Mouse (Mus musculus) spleen, postnatal 4 days (tissue): ENCODE data around the gene Pikfyve.
"Not testable (repeated sequence)": the region's sequence is repeated elsewhere in the genome, so short reads cannot be mapped to it uniquely, and the experiment has no call there.

Experiments
- DNase-seq, 2 experiments: peaks; one replicate each; pipeline ENCODE4 v3.0.0; 2022; ENCODE audit warnings: low spot score in 2 of 2

The Pikfyve gene

DNA sequence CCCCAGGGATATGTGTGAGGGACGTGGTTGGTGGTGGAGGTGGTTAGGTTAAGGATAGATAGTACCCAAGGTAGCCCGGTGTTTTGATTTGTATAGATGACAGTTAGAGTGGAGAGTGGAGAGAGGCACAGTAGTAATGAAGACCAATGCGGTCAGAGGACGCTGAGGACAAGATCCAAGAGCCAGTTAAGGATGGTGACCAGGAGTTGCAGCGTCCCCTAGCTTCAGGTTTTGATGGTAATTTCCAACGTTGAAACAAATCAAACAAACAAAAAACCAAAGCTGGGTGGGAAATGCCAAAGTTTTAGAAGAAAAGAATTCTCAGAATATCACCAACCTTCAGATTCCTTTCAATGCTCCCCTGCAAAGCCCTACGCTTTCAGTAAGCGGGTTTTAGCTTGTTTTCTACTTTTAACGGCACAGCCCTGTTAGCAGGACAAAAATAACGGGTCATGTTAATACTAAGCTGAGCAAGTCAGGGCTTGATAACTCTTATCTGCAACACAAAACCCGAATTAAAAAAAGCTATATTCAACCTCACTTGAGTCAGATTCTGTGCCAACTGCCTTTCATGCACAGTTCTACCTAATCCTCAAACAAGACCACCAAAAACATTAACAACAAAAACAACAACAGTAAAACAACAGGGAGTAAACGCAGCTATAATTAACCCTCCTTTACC is 818 bp upstream of the Pikfyve start:
- no peak for DNase-seq

- DNase-seq, result no peak
Measured at GRCm38 (mm10) chr1:65187074-65187430, 569 bp downstream of the Pikfyve start.

- DNase-seq, result no peak
Measured at GRCm38 (mm10) chr1:65190172-65190571, 3.7 kb downstream of the Pikfyve start.

DNA sequence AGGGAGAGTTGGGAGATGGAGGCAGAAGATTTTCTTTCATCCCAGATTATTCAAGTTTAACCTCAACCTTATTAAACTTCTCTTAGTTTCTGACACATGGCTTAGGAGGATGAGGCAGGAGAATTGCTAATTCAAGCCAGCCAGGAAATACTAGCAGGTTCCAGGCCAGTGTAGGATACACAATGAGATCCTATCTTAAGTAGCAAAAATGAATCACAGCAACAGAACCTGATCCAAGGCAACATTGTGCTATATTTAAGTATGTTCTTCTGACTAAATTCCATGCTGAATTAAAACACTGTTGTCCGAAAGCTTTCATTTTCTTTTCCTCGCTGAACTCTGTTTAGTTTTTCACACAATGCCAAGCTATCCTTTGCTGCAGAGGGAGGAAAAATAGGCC is 6.7 kb downstream of the Pikfyve start:
- DNase-seq, result no peak

DNA sequence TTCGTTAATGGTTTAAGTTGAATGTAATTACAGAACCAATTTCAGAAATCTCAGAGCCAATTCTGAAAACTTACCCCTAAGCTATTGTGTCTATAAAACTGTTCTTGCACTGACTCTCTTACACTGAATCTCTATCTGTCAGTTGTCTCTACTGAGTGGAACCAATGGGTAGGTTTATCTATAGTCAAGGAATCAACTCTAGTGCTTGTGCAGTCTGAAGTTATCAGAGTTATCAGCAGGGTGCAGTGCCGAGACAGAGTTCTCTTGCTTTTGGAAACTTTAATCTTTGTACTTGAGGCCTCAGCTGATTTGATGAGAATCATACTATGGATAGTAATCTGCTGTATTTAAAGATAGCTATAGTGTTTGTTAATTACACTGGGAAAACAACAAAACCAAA is 11.9 kb downstream of the Pikfyve start:
- DNase-seq, result no peak

DNA sequence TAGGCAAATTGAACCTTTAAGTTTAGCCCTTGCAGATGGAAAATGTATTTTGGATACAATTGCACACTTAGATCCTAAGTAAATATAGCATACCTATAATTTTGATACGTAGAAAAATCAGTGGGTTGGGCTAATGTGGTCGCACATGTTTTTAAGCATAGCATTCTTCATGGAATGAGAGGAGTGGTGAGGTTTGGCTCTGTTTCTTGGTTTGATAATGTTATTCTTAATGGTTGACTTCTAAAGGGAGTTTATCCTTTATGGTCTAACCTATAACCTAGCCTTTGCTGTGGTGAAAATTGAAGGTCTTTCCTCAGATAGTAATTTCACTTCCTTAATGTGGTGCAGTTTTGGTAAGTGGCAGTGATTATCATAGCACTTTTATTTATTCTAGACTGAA is 12.4 kb downstream of the Pikfyve start:
- no peak for DNase-seq

DNA sequence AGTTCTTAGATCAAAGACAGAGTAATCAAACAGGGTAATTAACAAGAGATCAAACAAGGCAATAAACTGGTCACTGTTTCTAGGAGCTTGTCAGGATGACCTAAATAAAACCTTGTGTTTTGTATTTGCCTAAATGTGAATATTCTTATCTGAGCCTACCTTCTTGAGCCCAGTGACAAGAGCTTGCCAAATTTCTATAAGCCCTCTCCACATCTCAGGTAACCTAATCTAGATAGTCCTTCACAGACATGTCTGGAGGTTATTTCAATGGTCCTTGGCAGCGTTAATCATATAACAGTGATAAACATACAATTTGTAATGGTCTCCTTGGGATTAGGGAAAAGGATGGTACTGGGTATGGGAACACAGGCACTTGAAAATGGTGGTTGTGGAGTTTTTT is 17.8 kb downstream of the Pikfyve start:
- no peak for DNase-seq

- DNase-seq, result no peak
Measured at GRCm38 (mm10) chr1:65213214-65213613, 26.7 kb downstream of the Pikfyve start.

DNA sequence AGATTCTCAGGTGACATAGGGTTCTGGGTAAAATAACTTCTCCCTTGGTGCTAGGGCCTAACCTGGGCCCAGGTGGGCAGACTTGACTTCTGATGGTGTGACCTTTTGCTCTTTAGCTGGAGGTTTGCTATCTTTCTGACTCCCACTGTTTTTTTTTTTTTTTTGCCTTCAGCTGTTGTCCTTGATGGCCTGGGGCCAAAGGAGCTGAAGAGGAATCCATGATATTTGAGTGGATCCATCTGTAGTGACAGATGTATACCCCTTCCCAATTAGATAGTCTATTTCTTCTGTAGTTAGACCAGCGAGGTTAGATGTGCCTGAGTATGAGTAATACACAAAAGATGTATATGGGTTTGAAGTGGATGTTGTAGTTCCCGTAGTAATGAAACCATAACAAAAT is 31.1 kb downstream of the Pikfyve start:
- no peak for DNase-seq

- DNase-seq, result no peak
Measured at GRCm38 (mm10) chr1:65217972-65218371, 31.5 kb downstream of the Pikfyve start.

GRCm38 (mm10) chr1:65223654-65224053 is 37.2 kb downstream of the Pikfyve start:
- DNase-seq, result no peak

DNA sequence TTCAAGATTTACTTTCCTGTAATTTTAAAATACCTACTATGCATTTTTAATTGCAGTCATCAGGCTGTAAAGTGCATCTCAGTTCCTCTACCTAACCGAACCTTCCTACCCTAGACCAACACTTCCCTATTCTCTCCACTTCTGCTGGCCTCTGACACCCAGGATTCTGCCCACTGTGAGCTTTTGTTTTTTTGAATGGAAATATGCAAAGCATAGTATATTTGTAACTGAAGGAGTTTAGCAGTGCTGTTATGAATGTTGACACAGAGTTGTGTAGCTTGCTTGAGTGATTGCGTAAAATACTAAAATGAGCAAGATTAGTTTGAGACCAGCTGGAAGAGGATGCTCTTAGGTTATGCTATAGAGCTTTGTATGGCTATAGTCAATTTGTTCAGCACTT is 41.2 kb downstream of the Pikfyve start:
- DNase-seq, result no peak

DNA sequence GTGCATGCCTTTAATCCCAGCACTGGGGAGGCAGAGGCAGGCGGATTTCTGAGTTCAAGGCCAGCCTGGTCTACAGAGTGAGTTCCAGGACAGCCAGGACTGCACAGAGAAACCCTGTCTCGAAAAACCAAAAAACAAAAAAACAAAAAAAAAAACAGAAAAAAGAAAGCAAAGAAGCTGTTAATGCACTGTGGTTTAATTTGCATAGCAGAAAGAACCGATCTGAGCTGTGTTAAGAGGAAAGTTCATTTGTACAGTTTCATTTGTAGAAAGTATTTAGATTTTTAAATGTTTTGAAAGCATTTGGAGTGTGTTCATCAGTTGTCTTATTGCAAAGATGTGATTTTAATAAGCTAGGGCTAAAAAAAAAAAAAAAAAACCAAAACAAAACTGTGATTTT is 43.3 kb downstream of the Pikfyve start:
- not testable (repeated sequence) for DNase-seq

DNA sequence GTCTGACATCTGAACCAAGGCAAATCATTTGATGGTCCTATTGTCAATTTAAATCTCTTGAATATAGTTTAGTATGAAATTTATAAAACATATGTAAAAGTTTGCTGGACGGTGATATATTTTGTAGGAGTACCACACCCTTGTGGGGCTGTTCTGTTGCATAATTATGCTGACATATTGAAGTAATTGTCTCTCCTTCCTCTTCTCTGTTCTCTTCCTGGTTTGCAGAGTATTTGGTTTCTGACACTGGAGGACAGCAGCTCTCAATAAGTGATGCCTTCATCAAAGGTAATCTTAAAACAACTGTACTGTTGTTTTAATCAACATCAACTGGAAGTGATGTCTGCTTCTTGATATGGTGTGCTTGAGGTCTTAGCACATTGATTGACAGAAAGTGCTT is 44.1 kb downstream of the Pikfyve start:
- no peak for DNase-seq

- no peak for DNase-seq
Measured at GRCm38 (mm10) chr1:65237712-65238111, 51.2 kb downstream of the Pikfyve start.

DNA sequence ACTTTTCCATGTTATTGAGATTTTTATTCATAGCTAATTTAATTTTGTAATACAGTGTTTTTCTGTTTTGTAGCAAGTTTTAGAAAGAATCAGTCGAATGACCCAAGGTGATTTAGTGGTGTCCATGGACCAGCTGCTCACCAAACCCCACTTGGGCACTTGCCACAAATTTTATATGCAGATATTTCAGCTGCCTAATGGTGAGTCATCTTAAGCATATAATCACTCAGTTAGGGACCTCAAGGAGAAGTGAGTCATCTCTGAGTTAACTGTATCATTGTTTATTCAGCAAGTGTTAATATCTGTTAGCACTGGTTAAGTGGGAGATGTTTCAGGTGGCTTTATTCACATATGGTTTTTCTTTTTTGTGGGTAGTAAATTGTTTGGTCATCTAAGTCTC is 59.2 kb downstream of the Pikfyve start:
- no peak for DNase-seq

- no peak for DNase-seq
Measured at GRCm38 (mm10) chr1:65280461-65280860, 94.0 kb downstream of the Pikfyve start.

GRCm38 (mm10) chr1:65281756-65282155 is 95.3 kb downstream of the Pikfyve start, which contains the start of gene Pth2r:
Gene Pth2r, plus strand, starts transcription at chr1:65282056.
- no peak for DNase-seq

DNA sequence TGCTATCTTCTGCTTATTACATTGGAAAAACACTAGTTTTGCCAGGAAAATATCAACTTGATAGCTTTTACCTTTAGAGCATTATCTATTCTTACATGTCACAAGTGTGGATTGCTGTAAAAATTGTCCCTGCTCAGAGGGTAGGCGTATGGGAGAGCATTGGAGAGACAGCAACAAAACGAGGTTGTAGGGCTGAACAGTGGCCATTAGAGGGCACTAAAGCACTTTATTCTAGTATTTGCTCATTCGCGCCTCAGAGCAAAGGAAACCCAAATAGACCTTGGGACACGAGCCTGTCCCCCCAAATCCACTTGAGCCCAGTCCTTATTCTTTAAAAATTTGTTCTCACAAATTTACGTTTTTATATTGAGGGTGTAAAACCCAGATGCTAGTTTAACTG is 96.3 kb downstream of the Pikfyve start:
- no peak for DNase-seq

DNA sequence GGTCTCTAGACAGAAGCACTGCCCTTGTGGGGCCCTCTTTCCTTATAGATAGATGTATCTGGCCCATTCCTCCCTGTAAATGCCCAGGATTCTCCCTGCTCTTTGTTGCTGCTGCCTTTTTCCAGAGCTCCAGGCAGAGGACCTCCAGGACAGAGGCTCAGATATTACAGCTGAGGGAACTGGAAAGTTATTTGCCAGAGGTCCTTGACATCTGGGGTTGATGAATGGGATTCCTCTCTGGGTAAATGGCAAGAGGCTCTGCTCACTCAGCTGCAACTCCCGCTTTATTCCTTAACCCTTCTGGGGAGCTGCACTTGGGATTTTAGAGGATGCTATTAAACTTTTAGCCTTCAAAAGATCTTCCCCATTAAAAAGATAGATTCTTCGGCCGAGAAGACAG is 122.0 kb downstream of the Pikfyve start:
- DNase-seq, result no peak

DNA sequence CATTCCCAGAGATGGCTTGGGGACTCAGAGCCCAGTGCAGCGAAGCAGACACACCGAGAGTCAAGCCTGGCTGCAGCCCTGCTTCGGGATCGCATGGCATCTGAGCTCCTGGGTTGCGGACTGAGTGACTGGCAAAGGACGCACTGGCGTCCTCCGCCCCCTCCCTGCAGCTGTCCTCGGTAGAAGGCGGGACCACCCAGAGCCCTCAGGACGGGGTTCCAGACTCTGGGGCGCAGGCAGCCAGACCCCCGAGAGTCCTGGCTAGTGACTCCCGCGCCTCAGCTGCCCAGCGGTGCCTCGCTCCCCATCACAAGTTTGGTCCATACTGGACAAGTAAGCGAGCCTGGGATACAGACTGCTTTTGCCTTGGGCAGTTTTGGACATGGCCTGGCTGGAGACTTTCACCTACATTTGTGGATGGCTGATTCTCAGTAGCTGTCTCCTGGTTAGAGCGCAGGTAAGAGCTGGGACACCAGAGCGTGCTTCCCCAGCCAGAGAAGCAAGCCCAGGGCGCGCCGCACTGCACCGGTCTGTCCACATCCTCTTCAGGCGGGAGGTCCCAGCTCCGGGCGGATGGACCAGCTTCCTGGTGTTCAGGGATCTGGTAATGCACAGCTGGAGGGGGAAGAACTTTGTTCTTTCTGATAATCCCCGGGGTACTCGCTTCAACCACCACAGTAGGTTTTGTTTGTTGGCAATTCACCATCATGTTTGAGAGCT is 124.9 kb downstream of the Pikfyve start:
- no peak for DNase-seq

DNA sequence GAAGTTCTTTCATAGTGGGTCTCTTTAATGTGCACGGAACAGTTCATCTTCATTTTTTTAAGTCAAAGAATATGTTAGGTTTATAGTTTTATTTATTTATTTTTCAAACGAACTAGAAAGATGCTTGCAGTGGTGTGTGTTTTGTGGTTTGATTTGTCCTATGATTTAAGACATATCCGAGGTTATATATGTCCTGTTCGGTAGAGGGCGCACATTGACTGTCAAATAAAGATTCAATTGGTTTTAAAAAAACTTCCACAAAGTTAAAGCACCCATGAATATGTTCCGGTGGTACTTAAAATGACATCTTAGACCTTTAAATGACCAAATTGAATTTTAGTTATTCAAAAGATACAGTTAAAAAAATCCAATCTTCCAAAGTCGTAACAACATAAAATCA is 125.6 kb downstream of the Pikfyve start:
- DNase-seq, result no peak

DNA sequence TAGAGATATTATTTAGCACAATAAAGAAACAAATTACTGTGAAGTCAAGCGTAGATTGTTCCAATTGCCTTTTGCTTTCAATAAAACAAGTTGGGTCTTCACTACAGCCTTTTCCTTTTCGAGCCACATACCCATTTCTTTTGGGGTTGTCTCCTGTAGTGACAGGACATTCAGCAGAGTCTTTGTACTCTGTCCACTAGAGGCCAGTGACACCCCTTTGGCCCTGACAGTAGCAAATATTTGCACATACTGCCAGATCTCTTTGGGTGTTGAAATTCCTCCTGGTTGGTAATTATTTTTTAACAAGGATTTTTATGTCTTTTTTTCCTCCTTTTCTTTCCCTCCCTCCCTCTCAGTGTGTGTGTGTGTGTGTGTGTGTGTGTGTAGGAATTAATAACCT is 126.4 kb downstream of the Pikfyve start:
- DNase-seq, result no peak
